Mouse (Mus musculus) adrenal gland, postnatal 4 days (tissue): ENCODE results near the gene Fam83g. TPM values are rescaled to one million over a fixed set of nuclear protein-coding genes. Genes with fewer than 3 reads are reported as not detected.
A peak's percentile ranks its signal among the peaks of the same experiment; 100 is the strongest.

Experiments
- DNase-seq, 2 experiments: peaks; one replicate each; pipeline ENCODE4 v3.0.0; 2021 to 2022; ENCODE audit warnings: low spot score in 2 of 2, mixed read lengths in 2 of 2
- total RNA-seq, 2 experiments: library from RNA; stranded (reverse); gene quantifications; 2 replicates each; pipeline ENCODE4 v1.2.3; 2021

Fam83g gene
- total RNA-seq, 2 experiments from 2014 or later, result 1.7 to 2.9 TPM

DNA sequence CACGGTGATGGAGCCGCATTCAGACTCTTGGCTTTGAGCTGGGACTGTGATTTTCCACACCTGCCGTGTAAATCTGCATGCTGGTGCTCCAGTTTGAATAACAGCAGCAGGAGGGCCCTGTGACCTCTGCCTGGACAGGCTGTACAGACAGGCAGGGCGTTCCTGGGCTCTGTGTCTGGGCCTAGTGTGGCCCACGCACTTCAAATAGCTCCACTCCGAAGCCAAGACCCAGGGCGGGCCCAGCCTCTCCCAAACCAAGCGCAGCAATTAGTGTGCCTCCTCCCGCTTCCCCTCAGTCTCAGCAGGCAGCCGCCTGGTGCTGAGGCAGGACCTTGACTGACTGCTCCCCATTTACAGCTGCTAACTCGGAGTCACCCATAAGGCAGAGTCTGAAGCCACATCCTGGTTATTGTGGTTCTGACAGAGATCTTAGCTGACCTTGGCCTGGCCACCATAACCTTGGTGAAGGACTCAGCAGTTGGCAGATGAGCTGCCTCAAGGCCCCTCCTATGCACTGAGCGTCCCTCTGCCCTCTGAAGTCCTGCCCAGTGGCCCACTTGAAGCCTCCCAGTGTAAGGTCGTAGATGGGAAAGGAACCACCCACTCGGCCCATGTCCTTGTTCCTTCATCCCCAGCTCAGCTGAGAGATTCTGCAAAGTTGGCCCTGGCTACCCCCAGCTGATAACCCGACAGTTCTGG lies 29.4 kb downstream of the Fam83g start:
- peak in 1 of 2 experiments; percentile 36 for DNase-seq

DNA sequence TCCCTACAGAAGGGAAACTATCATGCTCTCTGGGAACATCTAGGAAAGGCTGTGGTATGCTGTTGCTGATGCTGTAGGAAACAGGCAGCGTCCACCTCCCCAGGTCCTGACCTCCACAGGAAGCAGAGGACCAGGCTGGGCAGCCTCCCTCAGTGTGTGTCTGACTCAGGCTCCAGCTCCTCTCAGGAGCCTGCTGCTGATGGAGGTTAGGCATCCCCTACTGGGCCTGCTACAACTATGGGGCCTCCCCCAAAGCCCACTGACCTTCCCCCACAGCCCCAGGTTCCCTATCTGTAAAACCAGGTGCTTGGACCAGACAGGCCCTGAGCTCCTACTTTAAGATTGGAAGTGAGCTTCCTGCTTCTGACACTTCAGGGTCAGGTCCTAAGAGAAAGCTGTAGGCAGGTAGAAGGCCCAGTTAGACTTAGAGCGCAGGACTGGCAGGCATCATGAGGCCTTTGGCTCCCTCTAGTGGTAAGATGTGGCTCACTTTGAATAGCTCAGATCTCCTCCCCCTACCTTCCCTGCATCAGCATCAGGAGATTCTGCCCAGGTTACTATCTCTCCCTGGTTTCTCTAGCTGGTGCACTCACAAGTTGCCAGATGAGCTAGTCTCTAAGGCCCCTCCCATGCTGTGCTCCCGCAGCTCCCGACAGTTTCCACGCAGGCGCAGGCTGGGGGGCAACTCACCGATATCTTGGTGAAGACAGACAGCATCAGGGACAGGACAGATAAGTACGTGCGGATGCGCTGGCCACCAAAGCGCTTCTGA lies 30.6 kb downstream of the Fam83g start:
- DNase-seq, result peak in 1 of 2 experiments; percentile 35

GRCm38 (mm10) chr11:61715130-61715529 lies 31.2 kb downstream of the Fam83g start:
- no peak for DNase-seq

DNA sequence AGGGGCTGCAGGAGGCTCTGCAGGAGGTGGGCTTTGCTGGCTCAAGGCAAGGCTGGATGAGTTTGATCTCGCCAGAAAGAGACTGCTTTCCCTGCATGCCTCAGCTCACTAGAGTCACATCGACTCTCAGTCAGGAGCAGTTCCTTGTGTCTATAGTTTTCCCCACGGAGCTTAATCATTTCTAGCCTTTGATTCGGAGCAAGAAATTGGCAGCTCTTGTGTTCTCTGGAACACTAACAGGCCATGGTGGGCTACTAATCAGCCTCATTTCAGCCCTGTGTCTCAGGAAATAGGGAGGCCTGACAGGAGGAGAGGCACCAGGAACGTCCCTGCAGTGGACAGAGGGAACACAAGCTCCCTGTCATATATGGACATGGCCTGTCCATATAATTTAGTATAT lies 34.1 kb downstream of the Fam83g start:
- DNase-seq, result no peak

DNA sequence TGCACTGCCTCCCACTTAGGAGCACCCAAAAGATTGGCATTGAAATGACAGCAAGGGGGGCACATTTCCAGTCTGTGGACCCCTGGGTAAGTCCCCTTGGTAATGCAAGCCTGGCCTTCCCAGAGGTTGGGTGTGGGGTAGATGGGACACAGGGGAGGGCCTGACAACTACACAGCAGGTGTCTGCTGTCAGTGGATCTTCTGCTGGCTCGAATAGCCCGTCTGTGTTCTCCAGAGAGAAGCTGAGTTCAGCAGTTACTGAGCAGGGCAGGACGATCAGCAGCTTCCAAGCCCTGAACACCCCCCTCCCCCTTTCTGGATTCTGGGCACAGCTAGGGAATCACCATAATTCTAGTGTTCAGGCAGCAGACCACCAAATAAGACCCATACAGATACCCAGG lies 35.5 kb downstream of the Fam83g start:
- no peak for DNase-seq

DNA sequence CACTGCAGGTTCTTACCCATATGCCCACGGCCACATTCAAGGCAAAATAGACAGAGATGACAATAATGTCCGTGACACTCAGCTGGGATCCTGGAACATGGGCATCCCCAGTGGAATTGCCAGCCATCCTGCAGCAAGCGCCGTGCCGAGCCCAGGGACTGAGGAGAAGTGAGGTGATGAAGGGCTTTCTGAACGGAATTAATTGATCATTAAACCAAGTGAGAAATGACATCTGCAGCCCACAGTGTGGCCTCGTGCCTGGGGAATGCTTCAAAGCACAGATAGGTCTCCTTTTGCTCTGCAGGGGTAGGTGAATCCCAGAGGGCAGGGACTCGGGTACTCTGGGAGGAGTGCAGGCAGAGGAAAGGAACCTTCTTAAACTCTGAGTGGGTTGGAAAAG lies 35.9 kb downstream of the Fam83g start:
- no peak for DNase-seq

DNA sequence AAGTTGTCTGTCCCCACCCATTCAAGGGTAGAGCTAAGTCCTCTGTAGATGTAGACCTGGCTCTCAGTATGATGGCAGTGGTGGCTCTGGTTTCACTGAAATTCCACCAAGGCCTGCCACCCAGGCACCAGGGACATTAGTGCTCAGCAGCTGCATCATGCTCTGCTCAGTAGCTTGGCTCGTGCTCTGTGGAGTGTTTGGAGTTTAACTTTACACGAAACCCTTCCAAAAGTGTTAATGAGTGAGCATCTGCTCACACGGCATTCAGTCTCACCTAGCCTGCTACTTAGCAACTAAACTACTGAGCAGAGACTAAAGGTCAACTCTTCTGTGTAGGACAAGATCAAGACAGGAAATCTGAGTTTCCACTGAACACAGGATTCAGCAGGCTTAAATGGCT lies 36.7 kb downstream of the Fam83g start, which contains the start of gene Slc5a10:
Slc5a10 (minus strand) TSS at position 191 of the 400 bp plus-strand sequence.
- no peak for DNase-seq

- no peak for DNase-seq
These were observed 38.2 kb downstream of the Fam83g start for GRCm38 (mm10) chr11:61722077-61722476.

- no peak for DNase-seq
These were observed 44.1 kb downstream of the Fam83g start for GRCm38 (mm10) chr11:61728037-61728436.

DNA sequence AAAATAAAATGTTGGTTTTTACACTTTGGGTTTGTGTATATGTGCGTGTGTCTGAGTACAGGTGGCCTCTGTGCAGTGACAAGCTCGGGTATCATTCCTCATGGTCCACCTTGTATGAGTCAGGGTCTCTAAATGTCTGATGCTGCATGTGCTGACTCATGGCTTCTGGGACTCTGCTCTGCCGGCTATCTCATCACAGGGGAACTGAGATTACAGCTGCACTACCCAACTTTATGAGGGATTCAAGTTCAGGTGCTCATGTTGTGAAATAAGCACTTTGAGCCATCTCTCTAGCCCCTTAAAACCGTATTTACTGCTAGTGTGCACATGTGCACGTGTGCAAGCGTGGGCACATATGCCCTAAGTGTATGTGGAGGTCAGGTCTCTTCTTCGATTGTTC lies 48.8 kb downstream of the Fam83g start:
- no peak for DNase-seq

DNA sequence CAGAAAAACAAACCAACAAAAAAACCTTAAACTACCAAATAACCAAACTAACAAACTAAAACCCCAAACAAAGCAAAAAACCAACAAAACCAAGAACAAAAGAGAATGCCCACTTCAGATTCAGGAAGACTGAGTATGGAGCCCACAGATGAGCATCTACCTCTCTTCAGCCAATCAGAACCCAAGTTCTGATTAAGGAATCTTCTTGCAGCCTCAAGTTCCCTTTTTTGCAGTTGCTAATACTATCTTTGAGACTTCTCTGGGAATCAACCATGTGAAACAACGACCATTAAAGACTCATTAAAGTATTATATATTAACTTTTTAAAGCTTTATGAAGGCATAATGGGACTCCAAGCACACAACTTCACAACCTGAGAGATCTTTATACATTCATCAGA lies 53.4 kb downstream of the Fam83g start:
- no peak for DNase-seq

DNA sequence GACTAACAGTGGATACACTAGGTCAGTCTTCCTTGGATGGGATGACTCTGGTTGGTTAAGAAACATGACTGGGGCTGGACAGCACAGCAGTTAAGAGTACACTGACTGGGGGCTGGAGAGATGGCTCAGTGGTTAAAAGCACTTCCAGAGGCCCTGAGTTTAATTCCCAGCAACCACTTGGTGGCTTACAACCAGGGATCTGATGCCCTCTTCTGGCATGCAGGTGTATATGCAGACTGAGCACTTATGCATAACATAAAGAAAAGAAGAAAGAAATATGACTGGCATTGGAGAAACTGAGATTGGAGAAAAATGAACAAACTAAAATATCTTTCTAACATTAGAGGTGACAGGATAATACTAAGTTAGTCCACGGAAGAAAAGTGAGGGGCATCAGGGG lies 56.6 kb downstream of the Fam83g start:
- no peak for DNase-seq

DNA sequence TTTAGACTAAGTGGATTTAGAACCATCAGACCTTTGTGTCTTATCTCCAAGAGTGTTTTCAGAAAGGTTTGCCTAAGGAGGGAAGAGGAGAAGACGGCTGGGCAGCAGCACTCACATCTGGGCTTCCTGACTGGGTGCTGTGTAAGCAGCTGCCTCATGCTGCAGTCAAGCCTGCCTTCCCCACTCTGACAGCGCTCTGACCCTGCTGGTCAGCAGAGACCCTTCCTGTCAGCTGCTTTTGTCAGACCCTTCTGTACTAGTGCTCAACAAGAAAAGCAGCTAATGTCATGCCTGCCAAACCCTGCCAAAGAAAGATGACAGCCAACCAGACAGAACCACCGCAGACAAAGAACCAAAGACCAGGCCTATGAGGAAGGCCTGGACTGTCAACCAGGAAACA lies 59.9 kb downstream of the Fam83g start:
- no peak for DNase-seq

GRCm38 (mm10) chr11:61744460-61744859 lies 60.6 kb downstream of the Fam83g start:
- DNase-seq, result no peak

GRCm38 (mm10) chr11:61745781-61746180 lies 61.9 kb downstream of the Fam83g start:
- no peak for DNase-seq

GRCm38 (mm10) chr11:61747161-61747560 lies 63.3 kb downstream of the Fam83g start:
- DNase-seq, result no peak

GRCm38 (mm10) chr11:61751612-61752011 lies 67.7 kb downstream of the Fam83g start:
- no peak for DNase-seq

DNA sequence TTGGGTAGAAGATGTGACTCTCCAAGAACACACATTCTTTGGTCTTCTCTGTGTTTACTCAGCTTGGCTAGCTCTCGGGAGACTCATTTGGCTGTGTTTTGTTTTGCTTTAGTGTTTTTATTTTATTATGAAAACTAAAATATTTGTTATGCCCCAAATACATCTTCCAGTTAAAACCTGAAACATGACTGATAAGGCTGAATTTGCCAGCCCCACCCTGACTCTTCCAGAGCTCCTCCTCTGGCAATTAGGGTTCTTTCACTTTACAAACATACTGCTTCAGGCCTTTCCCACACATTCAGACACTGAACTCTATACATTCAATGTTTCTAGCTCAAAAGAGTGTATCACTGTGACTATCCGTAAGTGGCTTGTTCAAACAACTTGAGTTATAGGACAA lies 73.3 kb downstream of the Fam83g start:
- no peak for DNase-seq
